Mouse (Mus musculus) hindbrain, embryonic 11.5 days (tissue): ENCODE measurements around the gene Rpl24. TPM values are rescaled to one million over a fixed set of nuclear protein-coding genes. Genes with fewer than 3 reads are reported as not detected.

Experiments used
- ATAC-seq: fragments of 200-750 bp; cut with Nextera tagmentation; 2 replicates; pipeline ENCODE4 v1.8.0; 2017; ENCODE audit warnings: mild to moderate bottlenecking, moderate TSS enrichment, moderate library complexity; ENCODE audit not compliant: low FRiP score
- DNase-seq: peaks from one replicate; pipeline ENCODE4 v3.0.0-alpha.2; 2015; ENCODE audit warnings: low spot score
- H3K27ac ChIP-seq: fragments of 300-500 bp; sonication (generic); 2 replicates; pipeline ENCODE4 v1.5.1; 2014; ENCODE audit warnings: mild to moderate bottlenecking, low read depth, low read length
- H3K27me3 ChIP-seq: fragments of 300-500 bp; sonication (generic); 2 replicates; pipeline ENCODE4 v1.6.1; 2014; ENCODE audit warnings: mild to moderate bottlenecking, low read length, moderate library complexity, mixed read lengths; ENCODE audit not compliant: control insufficient read depth, insufficient read depth
- H3K36me3 ChIP-seq: fragments of 300-500 bp; sonication (generic); 2 replicates; pipeline ENCODE4 v1.6.1; 2014; ENCODE audit warnings: mild to moderate bottlenecking, low read length, moderate library complexity, mixed read lengths; ENCODE audit not compliant: control insufficient read depth, insufficient read depth
- H3K4me1 ChIP-seq: fragments of 300-500 bp; sonication (generic); replicated peaks from 2 replicates; pipeline ENCODE4 v1.6.1; 2014; ENCODE audit warnings: low read length, mixed read lengths; ENCODE audit not compliant: control insufficient read depth, insufficient read depth
- H3K4me2 ChIP-seq: fragments of 300-500 bp; sonication (generic); replicated peaks from 2 replicates; pipeline ENCODE4 v1.6.1; 2014; ENCODE audit warnings: mild to moderate bottlenecking, low read depth, low read length
- H3K4me3 ChIP-seq: fragments of 300-500 bp; sonication (generic); 2 replicates; pipeline ENCODE4 v1.5.1; 2014; ENCODE audit warnings: low read depth, low read length
- H3K9ac ChIP-seq: fragments of 300-500 bp; sonication (generic); 2 replicates; pipeline ENCODE4 v1.6.1; 2014; ENCODE audit warnings: low read depth, low read length
- H3K9me3 ChIP-seq: fragments of 300-500 bp; sonication (generic); 2 replicates; pipeline ENCODE4 v1.6.1; 2016; ENCODE audit warnings: low read length; ENCODE audit not compliant: control insufficient read depth
- WGBS: fragments of 180-500 bp; shearing (Covaris S2); extraction: QIAGEN DNeasy Blood & Tissue Kit; methylation state at CpG from one replicate; pipeline ENCODE4 v1.1.7; 2014; 5-methylcytosine and 5-hydroxymethylcytosine counted together
- polyA plus RNA-seq: library from polyadenylated mRNA; unstranded; fragments of >200 nt; fragmentation: Nextera tagmentation; extraction: Ambion mirVana; gene quantifications from 2 replicates; pipeline ENCODE4 v1.2.1, GENCODE M21; 2014

Rpl24 gene
- polyA plus RNA-seq, 1 experiment from 2014 or later = 791 TPM

- ATAC-seq = no peak
- Histone ChIP-seq H3K4me2 (no peak overlapping the region), H3K27ac (no peak overlapping the region), H3K4me1 (no peaks in the 10 kb centered on the region), H3K36me3 (peaks cover 13% of the 10 kb centered on the region), H3K27me3 (no peaks in the 10 kb centered on the region), H3K9ac (no peak overlapping the region), H3K9me3 (no peaks in the 10 kb centered on the region), H3K4me3 (no peak overlapping the region)
- DNase-seq = no peak
- 94% methylated on average over 7 of the region's 7 CpGs for WGBS
Observed at GRCm38 (mm10) chr16:56014076-56014475, 48.0 kb downstream of the Rpl24 start.

GRCm38 (mm10) chr16:56019660-56020059, 53.6 kb downstream of the Rpl24 start:
- Histone ChIP-seq H3K9me3 (no peaks in the 10 kb centered on the region), H3K36me3 (peaks cover 18% of the 10 kb centered on the region), H3K4me3 (no peak overlapping the region), H3K4me2 (no peak overlapping the region), H3K9ac (no peak overlapping the region), H3K27me3 (no peaks in the 10 kb centered on the region), H3K4me1 (no peaks in the 10 kb centered on the region), H3K27ac (no peak overlapping the region)
- 94% methylated on average over 7 of the region's 7 CpGs for WGBS
- ATAC-seq (no peak), DNase-seq (no peak)

Other genes with a start within 250 kb of the Rpl24 start
- gene Nfkbiz, start 127.4 kb upstream of the Rpl24 start, polyA plus RNA-seq = 1.5 and 1.6 TPM in 2 replicates
- 1.0 and 1.1 TPM in 2 replicates for gene Nxpe3, start 71.0 kb upstream of the Rpl24 start, polyA plus RNA-seq
- 18.7 and 23.0 TPM in 2 replicates for gene Cep97, start 31.4 kb upstream of the Rpl24 start, polyA plus RNA-seq
- 15.0 and 20.9 TPM in 2 replicates for gene Zbtb11, start 7.6 kb downstream of the Rpl24 start, polyA plus RNA-seq
- 325 and 347 TPM in 2 replicates for gene Pcnp, start 63.5 kb downstream of the Rpl24 start, polyA plus RNA-seq
- gene Trmt10c, start 71.5 kb downstream of the Rpl24 start, polyA plus RNA-seq = 29.4 and 30.3 TPM in 2 replicates
- gene Senp7, start 82.1 kb downstream of the Rpl24 start, polyA plus RNA-seq = 41.3 and 61.2 TPM in 2 replicates
- gene Impg2, start 238.0 kb downstream of the Rpl24 start, polyA plus RNA-seq = 0.18 and 0.25 TPM in 2 replicates